Mouse (Mus musculus) midbrain, embryonic 16.5 days (tissue): ENCODE results near the gene Gpr180. TPM values are rescaled to one million over a fixed set of nuclear protein-coding genes. Genes with fewer than 3 reads are reported as not detected.
A peak's percentile ranks its signal among the peaks of the same experiment; 100 is the strongest.
"Not testable (repeated sequence)": the region's sequence is repeated elsewhere in the genome, so short reads cannot be mapped to it uniquely, and the experiment has no call there.

ENCODE experiments used
- ATAC-seq: fragments of 200-750 bp; cut with Nextera tagmentation; 2 replicates; pipeline ENCODE4 v1.8.0; 2017; ENCODE audit warnings: moderate TSS enrichment
- H3K27ac ChIP-seq: fragments of 300-500 bp; sonication (generic); 2 replicates; pipeline ENCODE4 v1.5.1; 2014; ENCODE audit warnings: mild to moderate bottlenecking, low read length, mixed read lengths
- H3K27me3 ChIP-seq: fragments of 300-500 bp; sonication (generic); 2 replicates; pipeline ENCODE4 v1.6.1; 2014; ENCODE audit warnings: low read depth, low read length, mixed read lengths; ENCODE audit not compliant: control insufficient read depth, insufficient read depth
- H3K36me3 ChIP-seq: fragments of 300-500 bp; sonication (generic); 2 replicates; pipeline ENCODE4 v1.6.1; 2014; ENCODE audit warnings: mild to moderate bottlenecking, low read length, moderate library complexity, mixed read lengths; ENCODE audit not compliant: control insufficient read depth, insufficient read depth
- H3K4me1 ChIP-seq: fragments of 300-500 bp; sonication (generic); 2 replicates; pipeline ENCODE4 v1.6.1; 2014; ENCODE audit warnings: mild to moderate bottlenecking, low read length, mixed read lengths; ENCODE audit not compliant: control insufficient read depth, insufficient read depth
- H3K4me2 ChIP-seq: fragments of 300-500 bp; sonication (generic); 2 replicates; pipeline ENCODE4 v1.6.1; 2014; ENCODE audit warnings: mild to moderate bottlenecking, low read length, mixed read lengths
- H3K4me3 ChIP-seq: fragments of 300-500 bp; sonication (generic); 2 replicates; pipeline ENCODE4 v1.5.1; 2014; ENCODE audit warnings: low read depth, mild to moderate bottlenecking, low read length, moderate library complexity, mixed read lengths
- H3K9ac ChIP-seq: fragments of 300-500 bp; sonication (generic); 2 replicates; pipeline ENCODE4 v1.6.1; 2014; ENCODE audit warnings: low read depth, low read length, mixed read lengths
- H3K9me3 ChIP-seq: fragments of 300-500 bp; sonication (generic); replicated peaks from 2 replicates; pipeline ENCODE4 v1.6.1; 2014; ENCODE audit warnings: mild to moderate bottlenecking, low read length, mixed read lengths; ENCODE audit not compliant: control insufficient read depth, poor library complexity, severe bottlenecking
- WGBS: fragments of 180-500 bp; shearing (Covaris S2); extraction: QIAGEN DNeasy Blood & Tissue Kit; methylation state at CpG from one replicate; pipeline ENCODE4 v1.1.7; 2014; 5-methylcytosine and 5-hydroxymethylcytosine counted together
- polyA plus RNA-seq: library from polyadenylated mRNA; unstranded; fragments of >200 nt; fragmentation: Nextera tagmentation; extraction: Ambion mirVana; gene quantifications from 2 replicates; pipeline ENCODE4 v1.2.1, GENCODE M21; 2015

The Gpr180 gene
- 40.4 and 41.5 TPM in 2 replicates for polyA plus RNA-seq

GRCm38 (mm10) chr14:118136744-118137452 is at the start of gene Gpr180:
Gpr180 (plus strand) TSS chr14:118137158.
- peak within 1 kb of the TSS; percentile 90 for H3K4me3 ChIP-seq
- H3K9ac ChIP-seq, result peak within 1 kb of the TSS; percentile 88
- peak within 1 kb of the TSS; percentile 91 for H3K4me2 ChIP-seq
- H3K9me3 ChIP-seq, result no peaks in the 10 kb centered on the region
- peak; percentile 97 for ATAC-seq
- H3K4me1 ChIP-seq, result peaks cover 12% of the 10 kb centered on the region
- peak within 1 kb of the TSS; percentile 81 for H3K27ac ChIP-seq
- H3K27me3 ChIP-seq, result no peaks in the 10 kb centered on the region
- under 1% methylated on average over 62 of the region's 77 CpGs for WGBS
- peaks cover 3% of the 10 kb centered on the region; the same call in 1 of the 2 replicates for H3K36me3 ChIP-seq

- H3K9me3 ChIP-seq, result no peaks in the 10 kb centered on the region
- H3K36me3 ChIP-seq, result no peaks in the 10 kb centered on the region
- H3K4me2 ChIP-seq, result peak overlapping the region; percentile 67
- H3K27ac ChIP-seq, result peak overlapping the region; percentile 3
- H3K9ac ChIP-seq, result peak overlapping the region; percentile 60
- peak overlapping the region; percentile 49 for H3K4me3 ChIP-seq
- peaks cover 8% of the 10 kb centered on the region for H3K4me1 ChIP-seq
- H3K27me3 ChIP-seq, result no peaks in the 10 kb centered on the region
- ATAC-seq, result peak; percentile 50
- 6% methylated on average over 22 of the region's 22 CpGs for WGBS
Observed at GRCm38 (mm10) chr14:118088437-118089207, 48.3 kb upstream of the Gpr180 start.

GRCm38 (mm10) chr14:118089215-118089805 is 47.6 kb upstream of the Gpr180 start:
- Histone ChIP-seq H3K9me3 (no peaks in the 10 kb centered on the region), H3K27ac (peak overlapping the region; percentile 10), H3K4me1 (peaks cover 8% of the 10 kb centered on the region), H3K4me3 (peak overlapping the region; percentile 49), H3K27me3 (no peaks in the 10 kb centered on the region), H3K9ac (peak overlapping the region; percentile 60), H3K36me3 (no peaks in the 10 kb centered on the region), H3K4me2 (peak overlapping the region; percentile 67)
- WGBS, result 0% methylated on average over 44 of the region's 44 CpGs
- peak; percentile 78 for ATAC-seq

GRCm38 (mm10) chr14:118089806-118090392 is 47.1 kb upstream of the Gpr180 start:
- ATAC-seq, result peak; percentile 61
- Histone ChIP-seq H3K9me3 (no peaks in the 10 kb centered on the region), H3K27ac (peak overlapping the region; percentile 10; the same call in 1 of the 2 replicates), H3K4me2 (peak overlapping the region; percentile 67), H3K27me3 (no peaks in the 10 kb centered on the region), H3K4me3 (peak overlapping the region; percentile 49), H3K4me1 (peaks cover 8% of the 10 kb centered on the region), H3K9ac (peak overlapping the region; percentile 42), H3K36me3 (no peaks in the 10 kb centered on the region)
- WGBS, result under 1% methylated on average over 18 of the region's 18 CpGs

- Histone ChIP-seq H3K9me3 (no peaks in the 10 kb centered on the region; the same call in 1 of the 2 replicates), H3K27ac (no peak overlapping the region), H3K4me3 (no peak overlapping the region), H3K27me3 (no peaks in the 10 kb centered on the region), H3K36me3 (no peaks in the 10 kb centered on the region), H3K4me1 (no peaks in the 10 kb centered on the region), H3K4me2 (no peak overlapping the region), H3K9ac (no peak overlapping the region)
- WGBS, result 65% methylated on average over 2 of the region's 2 CpGs
- ATAC-seq, result no peak
Observed at GRCm38 (mm10) chr14:118098265-118098664, 38.7 kb upstream of the Gpr180 start.

- ATAC-seq, result no peak
- H3K27ac ChIP-seq, result no peak overlapping the region
- H3K36me3 ChIP-seq, result no peaks in the 10 kb centered on the region
- H3K9ac ChIP-seq, result no peak overlapping the region
- H3K4me1 ChIP-seq, result no peaks in the 10 kb centered on the region
- WGBS, result 84% methylated on average over 14 of the region's 14 CpGs
- H3K9me3 ChIP-seq, result peaks cover 2% of the 10 kb centered on the region; the same call in 1 of the 2 replicates
- H3K4me3 ChIP-seq, result no peak overlapping the region
- no peak overlapping the region for H3K4me2 ChIP-seq
- H3K27me3 ChIP-seq, result no peaks in the 10 kb centered on the region
Observed at GRCm38 (mm10) chr14:118101227-118101990, 35.5 kb upstream of the Gpr180 start.

- H3K4me1 ChIP-seq, H3K4me3 ChIP-seq, H3K4me2 ChIP-seq, H3K9ac ChIP-seq, H3K9me3 ChIP-seq, H3K27me3 ChIP-seq, H3K36me3 ChIP-seq, ATAC-seq, H3K27ac ChIP-seq: not testable (repeated sequence)
- WGBS, result 85% methylated on average over 2 of the region's 2 CpGs
Observed at GRCm38 (mm10) chr14:118107479-118107878, 29.5 kb upstream of the Gpr180 start.

GRCm38 (mm10) chr14:118113116-118113515 is 23.8 kb upstream of the Gpr180 start:
- Histone ChIP-seq H3K4me1 (no peaks in the 10 kb centered on the region), H3K9me3 (no peaks in the 10 kb centered on the region), H3K27ac (no peak overlapping the region), H3K9ac (no peak overlapping the region), H3K4me3 (no peak overlapping the region), H3K27me3 (no peaks in the 10 kb centered on the region), H3K36me3 (peaks cover 32% of the 10 kb centered on the region), H3K4me2 (no peak overlapping the region)
- WGBS, result 94% methylated on average over 6 of the region's 6 CpGs
- no peak for ATAC-seq
